Mouse (Mus musculus) limb, embryonic 15.5 days (tissue): ENCODE measurements around the gene Ets1. TPM values are rescaled to one million over a fixed set of nuclear protein-coding genes. Genes with fewer than 3 reads are reported as not detected.

Experiments
- ATAC-seq: fragments of 200-750 bp; cut with Nextera tagmentation; 2 replicates; pipeline ENCODE4 v1.8.0; 2017; ENCODE audit warnings: low read depth, moderate TSS enrichment; ENCODE audit not compliant: insufficient number of reproducible peaks, low FRiP score, low TSS enrichment
- H3K27ac ChIP-seq: fragments of 300-500 bp; sonication (generic); 2 replicates; pipeline ENCODE4 v1.5.1; 2015; ENCODE audit warnings: moderate library complexity, mild to moderate bottlenecking, inconsistent platforms
- H3K27me3 ChIP-seq: fragments of 300-500 bp; sonication (generic); 2 replicates; pipeline ENCODE4 v1.6.1; 2015; ENCODE audit warnings: inconsistent platforms
- H3K36me3 ChIP-seq: fragments of 300-500 bp; sonication (generic); 2 replicates; pipeline ENCODE4 v1.6.1; 2015; ENCODE audit warnings: inconsistent platforms
- H3K4me1 ChIP-seq: fragments of 300-500 bp; sonication (generic); 2 replicates; pipeline ENCODE4 v1.6.1; 2015; ENCODE audit warnings: inconsistent platforms
- H3K4me2 ChIP-seq: fragments of 300-500 bp; sonication (generic); 2 replicates; pipeline ENCODE4 v1.6.1; 2015; ENCODE audit warnings: mild to moderate bottlenecking, inconsistent platforms
- H3K4me3 ChIP-seq: fragments of 300-500 bp; sonication (generic); 2 replicates; pipeline ENCODE4 v1.5.1; 2015; ENCODE audit warnings: mild to moderate bottlenecking, inconsistent platforms
- H3K9ac ChIP-seq: fragments of 300-500 bp; sonication (generic); 2 replicates; pipeline ENCODE4 v1.6.1; 2015; ENCODE audit warnings: inconsistent platforms
- H3K9me3 ChIP-seq: fragments of 300-500 bp; sonication (generic); 2 replicates; pipeline ENCODE4 v1.6.1; 2016; ENCODE audit warnings: inconsistent platforms
- WGBS: fragments of 180-500 bp; shearing (Covaris S2); methylation state at CpG from one replicate; pipeline ENCODE4 v1.1.7; 2015; 5-methylcytosine and 5-hydroxymethylcytosine counted together
- polyA plus RNA-seq: library from polyadenylated mRNA; unstranded; fragments of >200 nt; fragmentation: Nextera tagmentation; extraction: Ambion mirVana; gene quantifications from 2 replicates; pipeline ENCODE4 v1.2.1, GENCODE M21; 2015

Gene Ets1
- polyA plus RNA-seq, 1 experiment from 2014 or later: 42.9 TPM

DNA sequence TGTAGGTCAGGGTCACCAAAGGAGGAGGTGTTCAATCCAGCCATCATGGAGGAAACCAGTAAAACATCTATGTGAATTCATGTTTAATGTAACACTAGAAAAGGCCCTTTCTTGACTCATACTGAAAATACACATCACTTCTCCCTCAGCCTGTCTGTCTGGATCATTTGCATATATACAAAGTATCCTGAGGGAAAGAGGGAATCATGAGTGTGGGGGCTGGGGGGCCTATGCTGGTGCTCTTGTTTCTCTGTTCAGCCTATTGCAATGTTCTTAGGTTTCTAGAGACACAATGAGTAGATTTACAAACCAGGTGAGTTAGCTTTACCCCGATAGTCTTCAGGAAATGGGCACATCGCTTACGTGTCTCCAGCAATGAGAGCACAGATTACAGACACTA is 129.1 kb downstream of the Ets1 start:
- H3K9me3 ChIP-seq: no peaks in the 10 kb centered on the region
- H3K4me1 ChIP-seq: peaks cover 2% of the 10 kb centered on the region; the same call in 1 of the 2 replicates
- no peak overlapping the region for H3K4me2 ChIP-seq
- 93% methylated on average over 3 of the region's 3 CpGs for WGBS
- no peaks in the 10 kb centered on the region for H3K36me3 ChIP-seq
- no peak overlapping the region for H3K9ac ChIP-seq
- H3K4me3 ChIP-seq: no peak overlapping the region
- ATAC-seq: no peak
- no peaks in the 10 kb centered on the region for H3K27me3 ChIP-seq
- 0 out of 2 replicates have a peak overlapping the region, but pooled peaks have one; percentile 23 for H3K27ac ChIP-seq

DNA sequence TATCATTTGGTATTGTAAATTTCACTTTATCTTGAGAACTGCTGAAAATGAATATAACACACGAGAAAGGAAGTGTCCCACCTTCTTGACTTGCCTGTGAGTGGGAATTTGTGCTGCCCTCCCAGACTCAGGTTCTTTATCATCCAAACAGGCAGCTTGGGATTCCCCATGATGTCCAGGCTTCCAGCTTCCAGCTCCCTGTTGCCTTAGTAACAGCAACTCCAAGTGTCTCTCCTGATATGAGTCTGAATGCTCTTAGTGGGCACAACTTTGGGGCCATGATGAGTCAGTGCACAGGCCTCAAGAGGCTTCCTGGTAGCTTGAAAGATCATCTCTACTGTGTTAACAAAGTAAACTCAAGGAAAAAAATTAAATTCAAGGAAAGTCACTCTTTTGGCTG is 142.8 kb downstream of the Ets1 start:
- no peak for ATAC-seq
- Histone ChIP-seq H3K27me3 (no peaks in the 10 kb centered on the region), H3K27ac (no peak overlapping the region), H3K9ac (no peak overlapping the region), H3K4me3 (no peak overlapping the region), H3K36me3 (no peaks in the 10 kb centered on the region), H3K9me3 (no peaks in the 10 kb centered on the region), H3K4me2 (no peak overlapping the region), H3K4me1 (0 out of 2 replicates have a peak, but pooled peaks cover 2% of the 10 kb centered on the region)
- 81% methylated on average over 1 of the region's 1 CpGs for WGBS

DNA sequence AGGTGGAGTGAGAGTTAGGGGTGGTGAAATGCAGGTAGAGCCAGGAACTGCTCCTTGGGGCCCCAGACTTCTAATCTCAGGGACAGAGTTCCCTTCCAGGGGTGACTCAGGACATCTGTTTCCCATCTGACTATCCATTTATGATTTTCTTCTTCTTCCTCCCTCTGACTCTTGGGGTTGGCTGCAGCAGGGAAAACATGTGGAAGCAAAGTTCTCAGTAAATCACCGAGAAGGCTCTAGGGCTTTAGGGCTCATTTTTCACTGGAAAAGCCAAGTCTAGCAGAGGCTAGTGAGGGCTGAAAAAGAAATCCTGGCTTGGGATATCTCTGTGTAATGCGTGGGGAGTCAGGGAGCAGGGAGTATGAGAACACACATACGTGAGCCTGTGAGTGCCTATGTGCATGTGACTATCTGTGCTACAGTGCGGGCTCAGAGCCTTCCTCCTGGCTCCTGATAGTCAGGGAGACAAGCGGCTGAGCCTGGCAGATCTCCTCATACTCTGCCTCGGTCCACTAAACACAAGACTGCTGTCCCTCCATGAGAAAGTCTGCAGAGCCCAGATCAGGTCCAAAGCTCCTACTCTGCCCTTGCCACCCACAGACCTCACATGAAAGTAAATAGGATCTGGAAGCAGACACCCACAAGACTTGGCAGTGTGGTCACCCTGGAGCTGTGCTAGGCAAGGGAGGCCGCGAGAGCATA is 146.5 kb downstream of the Ets1 start:
- Histone ChIP-seq H3K27ac (0 out of 2 replicates have a peak overlapping the region, but pooled peaks have one; percentile 11), H3K9me3 (no peaks in the 10 kb centered on the region), H3K27me3 (no peaks in the 10 kb centered on the region), H3K36me3 (no peaks in the 10 kb centered on the region), H3K4me3 (no peak overlapping the region), H3K4me2 (no peak overlapping the region), H3K4me1 (peaks cover 10% of the 10 kb centered on the region), H3K9ac (no peak overlapping the region)
- no peak for ATAC-seq
- WGBS: 65% methylated on average over 8 of the region's 8 CpGs

DNA sequence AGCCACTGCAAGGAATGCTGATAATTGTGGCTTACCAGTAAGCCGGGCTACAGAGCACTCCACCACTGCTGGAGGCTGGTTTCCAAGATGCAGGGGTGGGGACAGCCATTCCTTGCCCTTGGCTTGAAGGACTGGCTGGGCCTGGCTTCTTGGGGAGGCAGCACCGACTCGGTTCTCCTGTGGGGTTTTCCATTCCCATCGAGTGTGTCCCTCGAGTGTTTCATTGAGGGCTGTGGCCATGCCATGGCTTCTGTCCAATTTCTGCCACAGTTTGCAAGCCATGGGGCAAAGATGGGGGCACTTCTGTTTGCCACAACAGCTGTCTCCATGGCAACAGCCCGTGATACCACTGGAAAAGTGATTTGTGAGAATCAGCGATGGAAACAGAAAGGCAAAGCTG is 151.1 kb downstream of the Ets1 start:
- Histone ChIP-seq H3K27ac (0 out of 2 replicates have a peak overlapping the region, but pooled peaks have one; percentile 30), H3K27me3 (no peaks in the 10 kb centered on the region), H3K4me3 (no peak overlapping the region), H3K4me2 (no peak overlapping the region), H3K36me3 (no peaks in the 10 kb centered on the region), H3K9ac (no peak overlapping the region), H3K9me3 (no peaks in the 10 kb centered on the region), H3K4me1 (peaks cover 20% of the 10 kb centered on the region)
- WGBS: 50% methylated on average over 7 of the region's 7 CpGs
- no peak for ATAC-seq

DNA sequence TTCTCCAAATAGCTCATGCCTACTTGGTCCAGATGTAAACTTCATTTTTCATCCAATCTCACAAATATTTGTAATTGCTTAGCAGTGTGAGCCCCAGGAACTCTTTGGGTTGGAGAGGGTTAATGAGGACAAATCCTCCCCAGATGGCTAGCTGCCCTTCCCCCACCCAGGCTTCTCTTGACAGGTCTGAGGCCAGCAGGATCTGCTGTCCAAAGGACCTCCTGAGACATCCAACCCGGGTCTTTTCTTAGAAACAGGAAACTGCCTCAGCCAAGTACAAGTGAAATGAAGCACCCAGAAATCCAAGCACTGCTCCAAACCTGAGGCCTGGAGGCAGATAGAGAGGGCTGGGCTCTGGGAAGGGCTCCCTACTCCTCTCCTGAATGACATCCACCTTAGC is 151.6 kb downstream of the Ets1 start:
- peaks cover 18% of the 10 kb centered on the region for H3K4me1 ChIP-seq
- ATAC-seq: no peak
- H3K9me3 ChIP-seq: no peaks in the 10 kb centered on the region
- H3K27me3 ChIP-seq: no peaks in the 10 kb centered on the region
- H3K9ac ChIP-seq: no peak overlapping the region
- no peaks in the 10 kb centered on the region for H3K36me3 ChIP-seq
- H3K4me3 ChIP-seq: no peak overlapping the region
- H3K27ac ChIP-seq: 0 out of 2 replicates have a peak overlapping the region, but pooled peaks have one; percentile 30
- H3K4me2 ChIP-seq: no peak overlapping the region
- 9% methylated on average over 1 of the region's 1 CpGs for WGBS

DNA sequence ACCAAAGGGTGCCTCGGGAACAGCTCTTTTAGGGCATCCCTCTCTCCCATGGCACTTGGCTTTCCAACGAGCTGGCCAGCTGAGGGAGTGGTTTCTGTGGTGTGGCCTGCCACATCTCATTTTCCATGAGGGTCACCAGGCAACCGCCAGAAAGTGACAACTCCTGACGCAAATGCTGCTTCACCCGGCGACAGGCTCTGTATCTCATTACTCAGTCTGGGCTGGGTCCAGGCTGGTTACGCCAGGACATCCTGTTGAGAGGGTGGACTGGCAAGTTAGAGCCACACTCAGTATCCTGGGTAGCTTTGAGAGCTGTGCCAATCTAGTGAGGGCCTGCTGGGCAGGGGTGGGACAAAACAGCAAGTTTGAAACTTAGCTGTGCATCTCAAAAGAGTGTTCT is 153.3 kb downstream of the Ets1 start:
- Histone ChIP-seq H3K4me2 (no peak overlapping the region), H3K27ac (no peak overlapping the region)

DNA sequence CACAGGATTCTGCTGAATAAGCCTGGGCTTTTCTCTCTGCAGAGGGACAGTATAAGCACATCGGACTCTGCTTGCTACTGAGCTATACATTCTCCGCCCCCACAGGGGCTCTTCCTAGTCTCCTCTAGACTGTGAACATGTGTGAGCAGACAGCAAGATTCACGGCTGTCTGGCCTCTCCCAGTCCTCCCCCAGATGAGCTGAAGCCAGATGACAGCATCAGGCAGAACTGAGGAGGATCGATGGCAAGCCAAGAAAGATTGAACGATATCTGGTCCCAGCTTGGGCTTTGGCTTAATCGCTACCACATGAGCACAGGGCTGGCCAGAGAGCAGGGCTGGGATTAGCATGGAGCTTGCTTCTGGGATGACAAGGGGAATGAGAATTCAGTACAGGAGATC is 155.7 kb downstream of the Ets1 start:
- H3K4me1 ChIP-seq: peaks cover 18% of the 10 kb centered on the region
- no peaks in the 10 kb centered on the region for H3K9me3 ChIP-seq
- H3K4me2 ChIP-seq: no peak overlapping the region
- H3K36me3 ChIP-seq: no peaks in the 10 kb centered on the region
- ATAC-seq: peak; percentile 82; the same call in 1 of the 2 replicates
- H3K27ac ChIP-seq: no peak overlapping the region
- no peak overlapping the region for H3K4me3 ChIP-seq
- H3K27me3 ChIP-seq: no peaks in the 10 kb centered on the region
- WGBS: 39% methylated on average over 6 of the region's 6 CpGs
- no peak overlapping the region for H3K9ac ChIP-seq

More for the DNA sequence above, 153.3 kb downstream of the Ets1 start:
- H3K27me3 ChIP-seq: no peaks in the 10 kb centered on the region
- H3K4me3 ChIP-seq: no peak overlapping the region
- no peaks in the 10 kb centered on the region for H3K36me3 ChIP-seq
- 47% methylated on average over 7 of the region's 7 CpGs for WGBS
- ATAC-seq: no peak
- no peaks in the 10 kb centered on the region for H3K9me3 ChIP-seq
- H3K4me1 ChIP-seq: peaks cover 18% of the 10 kb centered on the region
- H3K9ac ChIP-seq: no peak overlapping the region

DNA sequence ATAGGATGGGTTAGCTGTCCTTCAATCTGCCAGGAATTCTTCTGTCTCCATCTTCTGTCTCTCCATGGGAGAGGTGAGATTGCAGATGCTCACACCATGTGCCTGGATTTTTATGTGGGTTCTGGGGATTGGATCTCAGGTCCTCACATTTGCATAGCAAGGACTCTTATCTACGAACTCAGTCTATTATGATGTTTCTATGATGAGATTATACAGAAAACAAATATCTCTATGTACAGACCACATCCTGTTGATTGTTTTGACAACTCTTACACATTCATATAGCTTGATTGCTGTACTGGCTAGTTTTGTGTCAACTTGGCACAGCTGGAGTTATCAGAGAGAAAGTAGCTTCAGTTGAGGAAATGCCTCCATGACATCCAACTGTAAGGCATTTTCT is 162.2 kb downstream of the Ets1 start:
- Histone ChIP-seq H3K4me2 (no peak overlapping the region), H3K9me3 (no peaks in the 10 kb centered on the region), H3K4me3 (no peak overlapping the region), H3K27ac (no peak overlapping the region), H3K36me3 (no peaks in the 10 kb centered on the region), H3K4me1 (no peaks in the 10 kb centered on the region), H3K9ac (no peak overlapping the region), H3K27me3 (no peaks in the 10 kb centered on the region)
- ATAC-seq: no peak
- WGBS: 82% methylated on average over 1 of the region's 1 CpGs

DNA sequence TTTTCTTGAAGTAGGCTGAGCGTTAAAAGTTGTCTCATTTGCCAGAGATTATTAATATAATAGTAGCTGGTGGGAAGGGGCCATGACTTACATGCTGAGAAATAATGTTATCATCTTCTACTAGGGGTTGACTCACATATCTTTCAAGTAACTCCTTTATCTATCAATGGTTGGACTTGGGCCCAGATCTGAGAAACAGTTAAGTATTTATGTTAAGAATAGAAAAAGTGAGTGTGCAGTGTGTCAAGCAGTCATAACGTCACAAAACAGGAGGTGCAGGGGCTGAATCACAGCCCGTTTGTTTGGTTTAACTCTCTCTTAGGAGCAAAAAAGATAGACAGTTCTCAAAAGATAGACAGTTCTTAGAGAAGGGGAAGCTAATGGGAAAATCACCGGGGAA is 170.1 kb downstream of the Ets1 start:
- no peaks in the 10 kb centered on the region for H3K4me1 ChIP-seq
- H3K27ac ChIP-seq: no peak overlapping the region
- H3K27me3 ChIP-seq: no peaks in the 10 kb centered on the region
- H3K4me3 ChIP-seq: no peak overlapping the region
- 73% methylated on average over 4 of the region's 4 CpGs for WGBS
- no peaks in the 10 kb centered on the region for H3K9me3 ChIP-seq
- ATAC-seq: no peak
- H3K9ac ChIP-seq: no peak overlapping the region
- no peaks in the 10 kb centered on the region for H3K36me3 ChIP-seq
- H3K4me2 ChIP-seq: no peak overlapping the region

Other genes with a start within 250 kb of the Ets1 start
- gene Fli1, start 93.4 kb upstream of the Ets1 start, polyA plus RNA-seq: 21.3 and 23.4 TPM in 2 replicates